Mouse (Mus musculus): ENCODE results near the gene Mmp2.
"Not testable (repeated sequence)": the region's sequence is repeated elsewhere in the genome, so short reads cannot be mapped to it uniquely, and the experiment has no call there.

Mmp2 gene

GRCm38 (mm10) chr8:92827243-92828034 is at the start of gene Mmp2:
Gene Mmp2, plus strand, starts transcription at chr8:92827291.
- peak in 1 of 2 experiments; percentile 35 for DNase-seq

DNA sequence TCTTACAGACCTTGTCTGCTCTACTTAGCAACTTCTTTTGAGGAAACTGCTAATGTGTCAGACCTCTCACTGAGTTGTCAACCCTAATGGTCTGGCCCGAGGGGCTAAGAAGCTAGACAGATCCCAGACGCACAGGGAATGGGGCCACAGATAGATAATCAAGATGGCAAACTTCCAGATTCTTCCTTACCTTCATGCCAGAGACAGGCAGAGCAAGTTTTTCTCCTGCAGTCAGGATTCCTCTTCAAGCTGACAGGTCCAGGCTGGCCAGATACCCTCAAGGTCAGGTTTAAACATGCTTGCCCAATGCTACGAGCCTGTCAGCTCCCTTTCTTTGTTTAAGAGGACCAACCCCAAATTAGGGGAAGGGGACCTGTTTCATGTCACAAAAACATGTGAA is 46.1 kb upstream of the Mmp2 start:
- no peak for DNase-seq

DNA sequence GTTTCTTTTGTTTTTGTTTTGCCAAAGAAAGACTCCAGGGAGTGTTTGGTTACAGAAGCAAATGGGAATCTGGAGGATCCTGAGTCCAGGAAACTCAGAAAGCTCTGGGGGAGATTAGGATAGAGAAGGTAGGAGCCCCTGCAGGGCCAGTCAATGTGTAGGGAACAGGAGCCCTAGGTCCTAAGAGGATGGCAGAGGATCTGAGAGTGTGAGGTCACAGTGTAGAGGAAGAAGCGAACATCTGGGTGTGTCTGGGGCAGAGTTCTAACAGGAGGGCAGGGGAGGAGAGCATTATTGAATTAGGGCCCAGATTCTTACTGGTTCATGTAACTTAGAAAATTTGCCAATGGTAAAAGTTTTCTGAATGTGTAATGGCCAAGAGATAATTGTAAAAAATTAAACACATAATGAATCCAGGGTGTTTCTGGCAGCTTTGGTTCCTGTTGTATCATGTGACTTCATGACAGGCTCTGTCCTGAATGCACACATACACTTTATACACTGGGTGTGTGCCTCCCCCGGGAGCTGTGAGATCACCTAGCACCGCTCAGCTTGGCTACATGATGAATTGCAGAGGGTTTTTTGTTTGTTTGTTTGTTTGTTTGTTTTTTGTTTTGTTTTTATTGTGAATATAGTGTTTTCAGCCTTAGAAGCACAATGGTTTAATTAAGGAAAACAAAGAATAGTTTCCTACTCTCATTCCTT is 43.0 kb upstream of the Mmp2 start:
- no peak for DNase-seq

- DNase-seq = no peak
These were observed 36.3 kb upstream of the Mmp2 start for GRCm38 (mm10) chr8:92790835-92791234.

DNA sequence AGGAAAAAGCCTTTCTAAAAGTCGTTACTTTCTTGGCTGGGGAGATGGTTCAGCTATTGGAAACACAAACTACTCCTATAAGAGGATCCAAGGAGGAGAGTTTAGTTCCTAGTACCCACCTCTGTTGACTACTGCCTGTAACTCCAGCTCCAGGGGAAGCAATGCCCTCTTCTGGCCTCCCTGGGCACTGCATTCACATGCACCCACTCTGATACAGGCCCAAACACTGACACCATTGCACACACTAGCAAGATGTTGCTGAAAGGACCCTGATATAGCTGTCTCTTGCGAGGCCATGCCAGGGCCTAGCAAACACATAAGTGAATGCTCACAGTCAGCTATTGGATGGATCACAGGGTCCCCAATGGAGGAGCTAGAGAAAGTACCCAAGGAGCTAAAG is 35.1 kb upstream of the Mmp2 start:
- DNase-seq = not testable (repeated sequence)

DNA sequence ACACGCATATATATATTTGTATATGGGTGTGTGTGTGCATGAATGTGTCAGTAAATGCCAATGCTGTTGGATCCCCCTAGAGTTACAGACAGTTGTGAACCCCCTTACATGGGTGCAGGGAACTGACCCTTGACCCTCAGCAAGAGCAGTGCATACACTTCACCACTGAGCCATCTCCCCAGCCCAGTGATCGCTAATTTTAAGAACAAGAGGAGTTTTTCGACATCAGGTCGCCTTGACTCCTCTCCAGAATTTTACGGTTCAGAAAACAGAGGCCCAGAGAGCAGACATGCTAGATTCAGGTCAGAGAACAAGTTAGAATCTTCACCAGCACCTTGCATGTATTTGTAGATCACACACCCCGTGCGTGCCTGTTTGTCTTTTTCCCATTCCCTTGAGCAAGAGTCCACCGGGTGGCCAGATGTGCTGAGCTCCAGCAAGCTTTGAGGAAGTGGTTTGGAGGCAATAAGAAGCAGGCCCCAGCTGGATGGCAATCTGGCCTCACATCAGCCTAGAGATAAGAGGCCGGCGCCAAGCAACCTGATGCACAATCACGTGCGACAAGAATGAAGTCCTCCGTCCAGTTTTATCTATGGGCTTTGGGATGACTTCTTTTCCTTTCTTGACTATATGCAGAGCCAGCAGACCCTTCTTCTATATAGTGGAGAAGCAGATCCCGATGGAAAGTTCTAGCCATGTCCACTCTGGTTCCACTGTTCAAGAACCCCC is 33.1 kb upstream of the Mmp2 start:
- no peak for DNase-seq

DNA sequence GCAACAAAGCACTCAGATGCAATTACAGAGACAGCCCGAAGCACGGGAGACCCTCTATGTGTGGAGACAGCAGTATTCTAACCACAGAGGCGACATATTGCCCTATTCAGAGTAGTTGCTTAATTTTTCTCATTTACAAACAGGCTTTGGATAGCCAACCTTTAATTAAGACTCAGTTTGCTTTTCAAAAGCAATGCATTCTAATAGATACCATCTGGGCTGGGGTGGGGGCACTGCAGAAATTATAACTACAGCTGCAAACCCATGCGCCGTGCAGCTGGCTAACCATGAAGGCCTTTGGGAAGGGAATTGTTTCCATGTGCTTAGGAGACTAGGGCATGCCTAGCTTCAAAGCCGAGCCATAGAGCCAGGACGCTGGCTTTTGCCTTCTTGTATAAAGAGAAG is 29.6 kb upstream of the Mmp2 start:
- DNase-seq = no peak

DNA sequence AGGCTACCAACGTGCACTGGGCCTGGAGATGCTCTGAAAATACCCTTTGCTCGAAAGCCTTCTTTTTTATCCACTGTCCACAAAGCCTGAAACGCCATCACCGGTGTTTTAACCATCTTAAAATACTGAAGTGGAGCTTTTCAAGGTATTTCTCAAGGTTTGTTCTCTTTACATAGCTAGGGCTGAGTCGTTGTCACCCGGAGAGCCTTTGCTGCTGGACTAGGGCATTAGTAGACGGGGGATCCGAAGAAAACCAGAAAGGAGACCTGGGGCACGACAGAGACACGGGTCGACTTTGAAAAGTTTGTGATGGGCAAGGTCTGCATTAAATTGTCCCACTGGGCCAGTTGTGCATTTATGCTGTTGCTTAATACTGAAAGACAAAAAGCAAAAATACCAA is 27.7 kb upstream of the Mmp2 start:
- no peak for DNase-seq

DNA sequence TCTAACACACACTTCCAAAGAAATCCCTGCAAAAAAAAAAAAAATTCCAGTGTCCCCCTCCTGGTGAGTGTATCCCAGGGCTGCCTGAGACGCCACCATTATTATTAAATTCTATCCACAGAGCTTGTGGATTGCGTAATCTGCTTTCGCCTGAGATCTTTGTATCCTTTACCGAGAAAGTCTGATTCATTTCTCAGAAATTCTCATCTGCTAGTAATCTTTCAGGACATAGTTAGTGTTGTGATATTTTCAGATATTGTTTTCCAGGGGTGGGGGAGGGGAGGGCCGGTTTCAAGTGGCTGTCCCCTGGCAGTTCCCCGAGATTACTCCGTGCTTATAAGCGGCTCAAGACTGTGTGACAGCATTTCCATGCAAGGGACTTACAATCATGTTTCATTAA is 25.9 kb upstream of the Mmp2 start:
- DNase-seq = no peak

DNA sequence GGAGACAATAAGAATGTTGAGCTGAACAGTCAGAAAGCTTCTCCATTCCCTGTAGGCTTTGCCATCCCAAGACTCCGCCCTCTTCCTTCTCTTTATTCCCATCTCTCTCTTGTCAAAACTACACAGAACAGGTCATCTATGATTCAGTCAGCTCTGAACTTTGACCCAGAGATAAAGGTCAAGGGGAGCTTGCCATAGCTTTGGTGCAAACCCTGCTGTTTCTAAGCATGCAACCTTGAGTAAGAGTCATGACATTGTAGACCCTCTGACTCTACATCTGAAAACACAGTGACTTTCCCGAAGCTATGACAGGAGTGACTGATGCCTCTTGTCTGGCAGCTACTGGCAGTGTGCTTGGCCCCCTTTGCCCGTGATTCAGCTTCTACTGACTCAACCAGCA is 24.5 kb upstream of the Mmp2 start:
- no peak for DNase-seq

- no peak for DNase-seq
These were observed 14.3 kb upstream of the Mmp2 start for GRCm38 (mm10) chr8:92812773-92813172.

- DNase-seq = no peak
These were observed 11.4 kb upstream of the Mmp2 start for GRCm38 (mm10) chr8:92815661-92816060.

DNA sequence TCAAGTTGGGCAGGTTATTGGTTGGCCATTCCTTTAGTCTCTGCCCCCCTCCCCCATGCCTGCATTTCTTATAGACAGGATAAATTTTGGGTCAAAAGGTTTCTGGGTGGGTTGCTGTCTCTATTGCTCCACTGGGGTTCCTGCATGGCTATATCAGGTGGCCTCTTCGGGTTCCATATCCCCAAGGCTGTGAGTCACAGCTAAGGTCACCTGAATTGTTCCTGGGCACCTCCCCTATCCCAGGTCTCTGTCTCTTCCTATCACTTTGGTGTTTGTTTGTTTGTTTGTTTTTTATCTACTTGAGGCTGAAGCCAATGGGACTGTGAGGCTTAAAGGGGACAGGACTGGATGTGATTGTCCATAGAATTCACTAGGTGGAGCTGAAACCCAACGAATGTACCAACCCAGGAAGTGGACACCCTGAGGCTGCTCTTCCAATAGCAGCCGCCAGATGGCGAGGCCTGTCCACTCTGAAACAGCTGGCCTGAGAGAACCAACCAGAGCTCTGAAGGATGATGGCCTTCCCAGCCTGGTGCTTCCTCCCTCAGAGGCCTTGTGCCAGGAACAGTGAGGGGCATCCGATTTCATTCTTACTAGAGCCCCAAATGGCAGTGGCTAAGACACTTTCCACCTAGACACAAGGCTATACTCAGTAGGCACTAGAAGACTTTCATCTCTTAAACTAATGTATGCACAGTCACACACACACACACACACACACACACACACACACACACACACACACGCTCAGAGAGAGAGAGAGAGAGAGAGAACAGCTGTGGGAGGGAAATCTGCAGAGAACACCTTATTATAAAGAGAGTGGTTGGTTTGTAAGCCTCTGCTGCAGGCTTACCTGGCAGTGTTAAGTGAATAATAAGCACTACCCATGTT is 8.9 kb upstream of the Mmp2 start:
- peak; percentile 87 for DNase-seq

DNA sequence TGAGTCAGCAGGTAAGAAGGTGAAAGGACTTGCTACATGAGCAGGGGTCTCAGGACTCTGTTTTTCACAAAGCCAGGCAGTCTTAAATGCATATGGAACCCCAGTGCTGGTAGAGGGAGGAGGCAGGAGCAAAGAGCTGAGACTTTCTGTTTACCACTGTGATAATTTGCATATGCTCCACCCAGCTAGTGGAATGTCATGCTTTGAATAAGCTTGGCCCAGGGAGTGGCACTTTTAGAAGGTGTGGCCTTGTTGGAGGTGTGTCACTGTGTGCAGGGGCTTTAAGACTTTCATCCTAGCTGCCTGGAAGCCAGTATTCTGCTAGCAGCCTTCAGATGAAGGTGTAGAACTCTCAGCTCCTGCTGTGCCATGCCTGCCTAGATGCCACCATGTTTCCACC is 5.9 kb upstream of the Mmp2 start:
- DNase-seq = no peak

- no peak for DNase-seq
These were observed 4.7 kb upstream of the Mmp2 start for GRCm38 (mm10) chr8:92822386-92822785.

GRCm38 (mm10) chr8:92825991-92826390 is 1.1 kb upstream of the Mmp2 start:
- DNase-seq = no peak

DNA sequence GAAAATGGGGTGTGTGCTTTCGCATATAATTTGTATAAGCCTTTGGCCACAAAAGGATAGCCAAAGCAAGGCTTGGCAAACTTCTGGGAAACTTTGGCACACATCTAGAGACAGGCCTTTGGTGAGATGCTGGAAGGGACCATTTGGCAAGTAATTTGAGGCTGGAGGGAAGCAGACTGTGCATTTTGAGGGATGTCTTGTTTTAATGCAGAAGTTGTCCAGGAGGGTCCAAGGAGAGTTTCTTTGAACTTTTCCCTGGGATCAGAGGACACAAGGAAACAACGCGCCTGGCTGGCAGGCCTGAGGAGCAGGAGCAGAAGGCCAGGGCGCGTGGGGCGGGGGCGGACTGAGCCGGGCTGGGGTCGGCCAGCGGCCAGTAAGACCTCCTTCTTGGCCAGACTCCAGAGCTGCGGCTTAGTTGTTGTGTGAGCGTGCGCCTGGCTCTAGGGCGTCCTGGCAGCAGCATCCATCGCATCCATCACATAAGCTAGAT is 1.2 kb downstream of the Mmp2 start:
- peak in 1 of 2 experiments; percentile 34 for DNase-seq

GRCm38 (mm10) chr8:92834065-92834731 is 7.1 kb downstream of the Mmp2 start:
- DNase-seq = no peak

GRCm38 (mm10) chr8:92834786-92835500 is 7.9 kb downstream of the Mmp2 start:
- no peak for DNase-seq

GRCm38 (mm10) chr8:92835901-92836300 is 8.8 kb downstream of the Mmp2 start:
- no peak for DNase-seq

DNA sequence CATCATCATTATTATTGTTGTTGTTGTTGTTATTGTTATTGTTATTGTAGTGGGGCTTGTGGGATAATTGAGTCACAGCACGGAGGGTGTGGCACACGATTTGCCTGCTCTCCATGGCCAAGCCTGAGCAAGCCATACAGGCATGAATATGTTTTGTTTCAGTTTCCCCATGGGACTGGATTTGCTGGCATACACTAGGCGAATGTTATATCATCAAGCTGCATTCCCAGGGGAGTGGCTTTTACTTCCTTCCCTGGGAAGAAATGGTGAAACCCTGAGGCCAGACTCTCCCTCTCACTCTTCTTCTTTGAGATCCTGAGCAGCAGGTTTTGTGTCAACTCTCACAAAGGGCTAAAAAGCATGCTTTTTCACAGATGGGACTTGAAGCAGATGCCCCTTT is 11.5 kb downstream of the Mmp2 start:
- no peak for DNase-seq

Measured in kidney, postnatal 25 days (tissue).